Mouse (Mus musculus) cerebellum, adult 11 months (tissue): Measurements from ENCODE around the gene Kif14.
"Not testable (repeated sequence)": the region's sequence is repeated elsewhere in the genome, so short reads cannot be mapped to it uniquely, and the experiment has no call there.

ENCODE experiments used
- DNase-seq: peaks from one replicate; pipeline ENCODE4 v3.0.0; 2022

The Kif14 gene

GRCm38 (mm10) chr1:136492232-136492631, 26.1 kb downstream of the Kif14 start:
- DNase-seq: no peak

- no peak for DNase-seq
Observed at GRCm38 (mm10) chr1:136499317-136499716, 33.2 kb downstream of the Kif14 start.

GRCm38 (mm10) chr1:136502936-136503335, 36.8 kb downstream of the Kif14 start:
- no peak for DNase-seq

- DNase-seq: not testable (repeated sequence)
Observed at GRCm38 (mm10) chr1:136506255-136506654, 40.1 kb downstream of the Kif14 start.

GRCm38 (mm10) chr1:136512317-136512716, 46.2 kb downstream of the Kif14 start:
- no peak for DNase-seq

GRCm38 (mm10) chr1:136513181-136513580, 47.0 kb downstream of the Kif14 start:
- no peak for DNase-seq

GRCm38 (mm10) chr1:136518699-136519356, 52.7 kb downstream of the Kif14 start:
- no peak for DNase-seq

GRCm38 (mm10) chr1:136521363-136521937, 55.3 kb downstream of the Kif14 start:
- no peak for DNase-seq

- peak; percentile 9 for DNase-seq
Observed at GRCm38 (mm10) chr1:136524917-136525316, 58.8 kb downstream of the Kif14 start.

- no peak for DNase-seq
Observed at GRCm38 (mm10) chr1:136525818-136526217, 59.7 kb downstream of the Kif14 start.

- no peak for DNase-seq
Observed at GRCm38 (mm10) chr1:136527163-136527562, 61.0 kb downstream of the Kif14 start.

GRCm38 (mm10) chr1:136532556-136532955, 66.4 kb downstream of the Kif14 start:
- DNase-seq: no peak

- no peak for DNase-seq
Observed at GRCm38 (mm10) chr1:136536947-136537346, 70.8 kb downstream of the Kif14 start.

GRCm38 (mm10) chr1:136538247-136538646, 72.1 kb downstream of the Kif14 start:
- no peak for DNase-seq

- DNase-seq: no peak
Observed at GRCm38 (mm10) chr1:136540407-136540895, 74.3 kb downstream of the Kif14 start.

GRCm38 (mm10) chr1:136541618-136542376, 75.7 kb downstream of the Kif14 start:
- no peak for DNase-seq

- no peak for DNase-seq
Observed at GRCm38 (mm10) chr1:136543920-136544319, 77.8 kb downstream of the Kif14 start.

- DNase-seq: no peak
Observed at GRCm38 (mm10) chr1:136547068-136547467, 80.9 kb downstream of the Kif14 start.

- DNase-seq: no peak
Observed at GRCm38 (mm10) chr1:136550285-136550684, 84.1 kb downstream of the Kif14 start.

- DNase-seq: peak; percentile 57
Observed at GRCm38 (mm10) chr1:136550851-136551540, 84.9 kb downstream of the Kif14 start.

GRCm38 (mm10) chr1:136554686-136555085, 88.5 kb downstream of the Kif14 start:
- no peak for DNase-seq

- no peak for DNase-seq
Observed at GRCm38 (mm10) chr1:136555892-136556291, 89.7 kb downstream of the Kif14 start.

GRCm38 (mm10) chr1:136556643-136557042, 90.5 kb downstream of the Kif14 start:
- DNase-seq: not testable (repeated sequence)
